Comparison of ENCODE assay signal across 23 mouse cellular contexts in genomic region chr7:100364888-100365287, GRCm38 (mm10). TPM values are rescaled to one million over a fixed set of nuclear protein-coding genes. Genes with fewer than 3 reads are reported as not detected.
DNase-seq lines count a peak whose midpoint lies in the region; ATAC-seq and TF ChIP-seq lines count a peak whose summit lies in the region.
"Had no signal": no experiment of that assay in that cellular context is flagged by ENCODE, and none has a peak within 500 bp of the region (broad histone marks: within the 10 kb centered on the region; RNA-seq: fewer than 3 reads in every experiment).

No protein-coding gene starts in this region.

- no peak for TF ChIP-seq CTCF in heart, postnatal 0 days (IDR thresholded peaks at IDR 0.05; ENCODE audit: low read depth)

- ATAC-seq in heart, postnatal 0 days (ENCODE audit: insufficient read depth, low read depth) = peak; percentile 33; the same call in 1 of the 2 replicates
- ATAC-seq in megakaryocyte-erythroid progenitor cell, adult 5-6 weeks (replicated peaks; ENCODE audit: low FRiP score, low TSS enrichment, poor library complexity, severe bottlenecking) = peak; percentile 63; the same call in 1 of the 2 replicates
- ATAC-seq: forebrain, embryonic 13.5 days; intestine, embryonic 16.5 days; liver, postnatal 0 days; Patski had no signal

- no peaks in the 10 kb centered on the region for H3K9me3 ChIP-seq in heart, postnatal 0 days (replicated peaks; ENCODE audit: control insufficient read depth, low read length)
- H3K9me3 ChIP-seq: embryonic facial prominence, embryonic 12.5 days; forebrain, embryonic 13.5 days; heart, embryonic 10.5 days; hindbrain, embryonic 15.5 days; midbrain, embryonic 10.5 days had no signal

- peak overlapping the region; percentile 12; the same call in 1 of the 2 replicates for H3K27ac ChIP-seq in heart, postnatal 0 days (ENCODE audit: low read depth)
- H3K27ac ChIP-seq: embryonic facial prominence, embryonic 12.5 days; forebrain, embryonic 13.5 days; heart, embryonic 10.5 days; hindbrain, embryonic 15.5 days; midbrain, embryonic 10.5 days had no signal

- 44% methylated on average over 6 of the region's 6 CpGs for WGBS in heart, postnatal 0 days

- H3K4me2 ChIP-seq in heart, postnatal 0 days (ENCODE audit: low read depth, low read length) = no peak overlapping the region
- H3K4me2 ChIP-seq: embryonic facial prominence, embryonic 12.5 days; forebrain, embryonic 13.5 days; hindbrain, embryonic 15.5 days had no signal

- H3K4me1 ChIP-seq in heart, postnatal 0 days (ENCODE audit: control insufficient read depth, insufficient read depth) = peaks cover 22% of the 10 kb centered on the region

- no peak for DNase-seq in heart, postnatal 0 days (ENCODE audit: low spot score)
- no peak for DNase-seq in heart, adult 9 months (ENCODE audit: low spot score in 2 of 2)
- peak; percentile 9 for DNase-seq in lung, postnatal 36 days
- DNase-seq in lung, postnatal 10 days = no peak
- DNase-seq in embryo, embryonic 11 days = peak; percentile 29
- DNase-seq in testis, postnatal 14 days (ENCODE audit: low spot score) = no peak
- no peak for DNase-seq in retina, postnatal 1 day
- DNase-seq: adrenal gland, postnatal 10 days; cerebellum, postnatal 10 days; gastrocnemius, postnatal 36 days; heart, postnatal 14 days; kidney, postnatal 10 days; liver, postnatal 0 days; thymus, postnatal 25 days had no signal

- no peaks in the 10 kb centered on the region for H3K27me3 ChIP-seq in heart, postnatal 0 days (ENCODE audit: control insufficient read depth, insufficient read depth, low read length)
- H3K27me3 ChIP-seq: embryonic facial prominence, embryonic 12.5 days; forebrain, embryonic 13.5 days; hindbrain, embryonic 15.5 days; Patski had no signal

- H3K9ac ChIP-seq in heart, postnatal 0 days (replicated peaks; ENCODE audit: low read depth, low read length) = no peak overlapping the region
- H3K9ac ChIP-seq: embryonic facial prominence, embryonic 12.5 days; forebrain, embryonic 13.5 days; hindbrain, embryonic 15.5 days; liver, postnatal 0 days had no signal

- H3K36me3 ChIP-seq in heart, postnatal 0 days (replicated peaks; ENCODE audit: control insufficient read depth, insufficient read depth, low read length) = 0 out of 2 replicates have a peak, but pooled peaks cover 3% of the 10 kb centered on the region
- H3K36me3 ChIP-seq: embryonic facial prominence, embryonic 12.5 days; heart, embryonic 10.5 days; hindbrain, embryonic 15.5 days had no signal

- no peak for TF ChIP-seq EP300 in heart, postnatal 0 days (IDR thresholded peaks at IDR 0.05; ENCODE audit: low read depth)

- H3K4me3 ChIP-seq in heart, postnatal 0 days (ENCODE audit: low read depth, low read length) = no peak overlapping the region
- H3K4me3 ChIP-seq: embryonic facial prominence, embryonic 12.5 days; erythroblast, embryonic 14.5 days; forebrain, embryonic 13.5 days; heart, embryonic 10.5 days; hindbrain, embryonic 15.5 days; midbrain, embryonic 10.5 days had no signal

RNA-seq across cellular contexts. Expression of gene C2cd3, which starts 7.1 kb away (rescaled TPM):
- total RNA-seq in heart, postnatal 0 days (2014; rRNA removed; ENCODE audit: low replicate concordance) = 6.3 and 29.8 TPM in 2 replicates
- polyA plus RNA-seq in heart, postnatal 0 days (2015; fragmentation: Nextera tagmentation; extraction: Ambion mirVana) = 5.5 and 6.0 TPM in 2 replicates
- 57.6 and 71.1 TPM in 2 replicates for total RNA-seq in megakaryocyte-erythroid progenitor cell, adult 5-6 weeks (2014; fragmentation: Nextera tagmentation)
- 19.1 and 32.6 TPM in 2 replicates for total RNA-seq in megakaryocyte-erythroid progenitor cell, adult 5-6 weeks (2017)

RNA-seq across cellular contexts. Expression of gene Ppme1, which starts 7.2 kb away (rescaled TPM):
- total RNA-seq in heart, postnatal 0 days (2014; rRNA removed; ENCODE audit: low replicate concordance) = 80.3 and 90.4 TPM in 2 replicates
- polyA plus RNA-seq in heart, postnatal 0 days (2015; fragmentation: Nextera tagmentation; extraction: Ambion mirVana) = 44.6 and 48.7 TPM in 2 replicates
- total RNA-seq in megakaryocyte-erythroid progenitor cell, adult 5-6 weeks (2014; fragmentation: Nextera tagmentation) = 24.8 and 31.4 TPM in 2 replicates
- total RNA-seq in megakaryocyte-erythroid progenitor cell, adult 5-6 weeks (2017) = 25.7 and 35.3 TPM in 2 replicates

Comparison
In these comparisons a context has a peak if more than half of its experiments do, and no peak if none do; other contexts are left out.
1. DNase-seq: peak in lung, postnatal 36 days (single experiment) and embryo, embryonic 11 days (single experiment); none in heart, postnatal 0 days (single experiment), heart, adult 9 months (0 of 2), lung, postnatal 10 days (single experiment), testis, postnatal 14 days (single experiment) and retina, postnatal 1 day (single experiment).